Mouse (Mus musculus) embryonic fibroblast, embryonic 13.5 days (primary cell): ENCODE results near the gene Optn.

Experiments
- CTCF ChIP-seq: IDR thresholded peaks from 2 replicates; pipeline ENCODE4 v1.5.1; 2011; ENCODE audit warnings: mild to moderate bottlenecking, control low read depth, low read length, moderate library complexity, borderline replicate concordance; ENCODE audit not compliant: insufficient read depth
- POLR2A ChIP-seq: IDR thresholded peaks from 2 replicates; pipeline ENCODE4 v1.6.1; 2011; ENCODE audit warnings: low read depth, mild to moderate bottlenecking, control low read depth, low read length, moderate library complexity

DNA sequence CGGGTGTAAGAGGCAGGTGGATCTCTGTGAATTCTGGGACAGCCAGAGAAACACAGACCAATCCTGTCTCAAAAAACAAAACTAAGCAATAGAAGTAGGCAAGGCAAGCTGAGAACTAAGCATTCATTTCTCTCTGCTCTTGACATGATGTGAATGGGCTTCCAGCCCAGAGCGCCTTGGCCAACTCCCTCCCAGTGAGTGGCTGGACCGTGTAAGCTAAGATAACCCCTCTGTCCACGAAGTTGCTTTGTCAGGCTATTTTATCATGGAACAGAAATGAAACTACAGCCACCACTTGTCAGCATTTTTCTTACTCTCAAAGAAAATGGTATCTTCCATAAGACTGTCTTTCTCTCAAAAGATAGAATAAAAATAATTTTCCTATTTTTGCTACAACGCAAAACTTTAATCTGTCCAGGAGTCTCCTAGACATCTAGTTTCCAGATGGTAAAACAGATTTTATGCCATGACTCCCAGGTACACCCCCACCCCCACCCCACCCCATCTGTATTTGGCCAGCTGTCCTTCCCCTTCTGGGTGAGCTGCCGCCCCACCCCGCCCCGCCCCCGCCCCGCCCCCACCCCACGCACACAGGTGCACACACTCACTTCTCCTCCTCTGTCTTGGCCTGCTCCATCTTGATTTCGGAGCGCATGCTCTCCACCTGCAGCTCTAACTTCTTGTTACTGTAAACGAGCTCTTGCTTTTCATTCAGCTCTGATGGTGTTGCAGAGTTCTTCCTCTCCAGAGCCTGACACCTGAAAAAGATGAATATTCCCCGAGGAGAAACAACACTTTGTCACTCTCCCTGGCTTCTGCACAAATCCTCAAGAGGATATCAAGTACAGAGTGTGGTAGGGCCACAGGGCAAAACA, 30.1 kb downstream of the Optn start:
- TF ChIP-seq CTCF (no peak), POLR2A (no peak)
